Mouse (Mus musculus): Measurements from ENCODE around the gene Map2.

Map2 gene

DNA sequence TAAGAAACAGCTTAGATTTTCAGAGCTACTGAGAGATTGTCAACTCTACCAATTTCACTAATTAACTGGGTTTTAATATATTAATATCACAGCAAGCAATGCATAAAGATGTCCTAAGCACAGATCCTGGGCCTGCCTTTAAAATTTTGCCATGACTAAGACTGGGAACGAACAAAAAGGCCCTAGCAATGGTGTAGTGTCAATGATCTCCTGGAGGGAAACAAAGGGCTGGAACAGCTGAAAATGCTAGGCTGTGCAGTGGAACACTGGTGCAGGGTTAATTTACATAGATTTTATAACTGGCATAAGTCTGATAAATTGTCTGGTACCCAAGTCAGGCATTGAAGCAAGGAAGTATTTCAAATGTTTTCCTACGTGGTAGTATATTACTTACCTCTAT is 220.8 kb downstream of the Map2 start:
- DNase-seq, result no peak

DNA sequence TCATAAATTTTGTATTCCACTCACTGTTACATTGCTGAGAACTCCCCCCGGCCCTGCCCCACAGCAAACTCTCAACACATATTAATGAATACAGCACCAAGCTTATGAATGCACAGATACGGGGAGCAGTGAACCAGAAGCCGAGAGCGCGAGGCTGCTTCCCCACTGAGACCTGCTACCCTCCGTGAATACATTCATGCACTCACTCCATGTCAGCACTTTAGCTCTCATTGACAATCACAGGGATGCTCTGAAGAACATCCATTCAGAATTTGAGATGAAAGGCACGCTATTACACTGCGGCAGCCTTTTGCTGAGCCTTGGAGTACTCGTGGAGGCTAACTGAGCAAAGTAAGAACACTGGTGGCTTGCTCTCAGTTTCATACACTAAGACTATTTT is 226.8 kb downstream of the Map2 start:
- DNase-seq, result no peak

DNA sequence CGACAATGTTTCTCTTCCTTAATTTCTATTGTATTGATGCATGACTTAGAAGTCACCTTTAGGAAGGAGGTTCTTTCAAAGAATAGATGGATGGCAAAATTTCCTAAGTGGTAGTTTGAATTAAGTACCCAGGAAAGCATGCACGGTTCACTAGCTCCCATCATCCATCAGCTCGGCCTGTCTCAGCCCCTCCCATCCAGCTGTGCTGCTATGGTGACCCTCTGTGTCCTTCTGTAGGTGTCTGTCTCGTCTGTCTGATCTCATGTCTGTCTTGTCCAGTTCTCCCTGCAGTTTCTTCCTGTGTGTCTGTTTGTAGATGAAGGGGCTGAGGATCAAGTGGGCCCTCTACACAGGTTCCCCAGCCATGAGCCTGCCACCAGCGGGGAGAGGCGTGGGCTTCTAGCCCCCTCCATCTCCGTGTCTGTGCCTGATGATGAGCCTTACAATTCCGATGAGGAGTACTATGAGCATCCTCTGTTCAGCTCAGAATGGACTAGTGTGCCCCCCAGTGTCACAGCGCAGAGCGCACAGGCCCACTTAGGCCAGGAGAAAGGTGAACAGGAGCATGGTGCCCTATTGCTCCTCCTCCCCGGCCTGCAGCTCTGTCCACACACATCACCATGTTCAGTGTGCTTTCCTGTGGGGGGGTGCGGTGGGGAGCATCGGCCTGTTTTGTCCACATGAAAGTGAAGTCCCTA is 232.3 kb downstream of the Map2 start:
- no peak for DNase-seq

DNA sequence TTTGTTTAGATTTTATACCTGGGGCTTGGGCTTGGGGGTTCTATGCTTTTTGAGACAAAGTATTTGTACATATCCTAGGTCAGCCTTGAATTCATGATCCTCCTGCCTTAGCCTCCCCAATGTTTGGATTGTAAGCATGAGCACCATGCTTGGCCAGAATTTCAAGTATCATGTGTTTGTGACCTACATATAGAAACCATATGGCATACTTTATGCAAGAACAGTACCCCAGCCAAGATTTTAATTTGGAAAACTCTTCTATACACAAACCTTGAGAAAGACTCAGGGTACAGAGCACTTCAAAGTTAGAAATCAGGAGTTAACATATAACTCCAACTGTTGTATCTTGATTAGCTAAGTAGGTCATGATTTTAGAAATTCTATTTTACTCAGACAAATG is 243.3 kb downstream of the Map2 start:
- no peak for DNase-seq

DNA sequence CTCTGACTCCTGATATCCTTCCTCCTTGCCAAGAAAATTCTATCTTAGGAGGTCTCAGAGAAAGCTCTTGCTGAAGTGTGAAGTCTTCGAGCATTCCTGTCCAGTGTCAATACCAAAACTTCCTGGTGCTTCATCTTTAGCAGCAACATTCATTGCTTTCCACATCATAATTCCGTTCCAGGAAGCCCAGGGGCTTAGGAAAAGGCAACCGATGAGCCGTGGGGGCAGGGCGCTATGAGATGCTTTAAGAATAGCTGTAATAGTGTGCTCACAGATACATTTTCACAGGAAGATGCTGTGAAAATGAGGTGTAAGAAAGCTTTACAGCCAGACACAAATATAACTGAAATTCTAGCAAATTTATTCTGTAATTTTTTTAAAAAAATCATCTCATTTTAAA is 251.0 kb downstream of the Map2 start:
- no peak for DNase-seq

DNA sequence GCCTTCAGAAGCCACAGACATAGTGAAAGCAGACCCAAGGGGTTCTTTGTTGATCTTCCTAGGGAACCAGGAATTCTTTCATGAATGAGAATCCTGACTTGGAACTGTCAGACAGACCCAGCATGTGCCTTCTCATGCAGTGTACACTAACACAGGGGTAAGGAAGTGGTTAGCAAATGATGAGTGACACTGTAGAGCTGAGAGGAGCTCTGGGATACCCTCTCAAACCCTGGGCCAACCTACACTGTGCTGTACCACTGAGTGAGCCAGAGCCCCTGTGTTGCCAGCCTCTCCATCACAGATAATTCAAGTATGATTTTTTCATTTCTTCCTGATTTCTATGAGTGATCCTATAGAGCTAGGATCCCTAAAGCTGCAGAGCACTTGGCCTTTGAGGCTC is 255.9 kb downstream of the Map2 start:
- DNase-seq, result peak; percentile 51

DNA sequence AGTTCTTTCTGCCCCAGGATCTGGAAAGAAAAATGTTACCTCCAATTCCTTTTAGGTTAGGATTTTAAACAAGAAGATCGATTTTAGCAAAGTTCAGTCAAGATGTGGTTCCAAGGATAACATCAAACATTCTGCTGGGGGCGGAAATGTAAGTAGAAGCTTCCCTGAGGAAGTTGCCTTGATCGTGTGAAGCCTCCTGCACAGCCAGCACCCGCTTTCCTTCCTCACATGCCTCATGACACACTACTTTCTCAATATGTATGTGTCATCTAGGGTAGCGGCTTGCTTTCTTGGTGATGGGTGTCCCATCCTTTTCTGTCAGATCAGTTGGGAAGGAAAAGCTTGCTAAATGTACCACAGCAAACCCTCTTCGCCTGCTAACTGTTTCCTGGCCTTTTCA is 256.4 kb downstream of the Map2 start:
- DNase-seq, result no peak

DNA sequence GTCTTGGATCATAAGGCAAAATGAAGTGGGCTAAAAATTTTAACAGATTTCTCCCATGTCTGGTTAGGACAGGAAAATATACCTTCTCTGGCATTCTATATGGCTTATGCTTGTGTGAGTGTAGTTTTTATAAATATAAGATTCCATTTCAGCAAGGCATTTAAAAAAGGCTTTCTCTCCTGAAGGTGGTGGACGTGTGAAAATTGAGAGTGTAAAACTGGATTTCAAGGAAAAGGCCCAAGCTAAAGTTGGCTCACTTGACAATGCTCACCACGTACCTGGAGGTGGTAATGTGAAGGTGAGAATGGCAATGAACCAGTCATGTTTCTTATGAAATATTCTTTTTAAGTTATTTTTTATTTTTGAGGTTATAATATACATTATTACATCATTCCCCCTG is 263.0 kb downstream of the Map2 start:
- no peak for DNase-seq

DNA sequence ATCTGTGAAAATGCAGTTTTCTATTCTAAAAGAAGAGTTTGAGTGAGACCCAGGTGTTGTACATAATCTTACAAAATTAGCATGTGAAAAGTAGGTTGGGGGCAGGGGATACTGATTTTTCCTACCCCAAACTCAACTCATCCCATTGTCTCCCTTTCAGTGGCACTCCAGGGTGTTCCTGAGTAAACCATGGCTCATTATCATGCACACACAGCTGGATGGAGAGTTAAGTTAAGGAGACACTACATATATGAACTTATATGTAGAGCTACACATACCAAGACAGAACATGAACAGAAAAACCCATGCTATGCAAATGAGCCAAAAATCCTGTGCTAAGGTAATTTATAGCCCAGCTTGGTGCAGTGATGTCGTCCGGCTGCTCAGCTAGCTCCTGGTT is 267.8 kb downstream of the Map2 start:
- DNase-seq, result no peak

DNA sequence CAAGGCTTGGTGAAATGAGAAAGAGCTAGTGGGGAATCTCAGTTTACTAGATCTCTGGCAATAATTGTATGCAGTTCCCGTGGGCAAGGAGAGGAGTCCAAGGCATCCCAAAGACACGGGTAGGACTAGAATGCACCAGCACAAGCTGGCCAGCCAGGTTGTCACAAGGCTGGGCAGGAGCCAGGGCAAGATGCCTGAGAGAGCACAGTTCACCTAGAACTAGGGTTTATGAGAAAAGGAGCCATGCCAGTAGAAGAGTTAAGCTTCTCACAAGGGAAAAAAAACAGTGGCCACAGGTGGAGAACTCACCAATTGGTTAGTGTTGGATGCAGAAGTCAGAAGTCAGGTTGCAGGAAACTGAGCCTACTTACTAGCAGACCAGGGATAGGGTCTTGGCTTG is 274.4 kb downstream of the Map2 start:
- peak; percentile 59 for DNase-seq

DNA sequence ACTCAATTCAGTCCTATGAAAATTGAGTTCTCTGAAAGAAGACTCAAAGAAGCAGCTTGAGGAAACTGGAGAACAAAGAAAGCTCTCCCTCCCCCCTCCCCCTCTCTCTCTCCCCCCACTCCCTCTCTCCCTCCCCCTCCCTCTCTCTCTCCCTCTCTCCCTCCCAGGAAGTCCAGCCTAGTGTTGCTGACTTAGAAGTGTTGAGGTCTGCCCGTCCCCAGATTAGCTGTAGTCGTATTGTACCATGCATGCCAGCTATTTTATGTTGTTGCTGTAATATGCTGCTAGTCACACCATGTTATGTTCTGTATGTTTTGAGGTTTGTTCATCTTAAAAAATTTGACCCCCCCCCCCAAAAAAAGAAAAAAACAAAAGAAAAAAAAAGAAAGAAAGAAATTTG is 281.5 kb downstream of the Map2 start:
- DNase-seq, result no peak

DNA sequence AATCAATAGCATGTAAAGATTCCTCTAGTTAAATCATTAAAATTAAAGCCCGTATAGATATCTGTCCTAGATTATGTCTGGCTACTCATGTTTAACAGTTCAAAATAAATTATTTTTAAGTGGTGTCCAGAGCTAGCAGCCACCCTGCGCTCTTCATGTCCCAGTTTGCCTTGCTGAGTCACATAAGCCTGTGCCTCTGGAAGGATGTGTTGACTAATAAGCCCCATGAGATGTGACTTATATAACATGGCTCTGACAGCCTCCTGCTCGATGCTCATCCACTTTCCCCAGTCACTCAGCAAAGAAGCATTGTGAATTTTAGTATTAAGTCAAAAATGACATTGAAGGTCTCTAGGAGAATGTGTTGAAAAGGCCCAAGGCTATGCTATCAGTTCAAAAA is 282.7 kb downstream of the Map2 start:
- no peak for DNase-seq

DNA sequence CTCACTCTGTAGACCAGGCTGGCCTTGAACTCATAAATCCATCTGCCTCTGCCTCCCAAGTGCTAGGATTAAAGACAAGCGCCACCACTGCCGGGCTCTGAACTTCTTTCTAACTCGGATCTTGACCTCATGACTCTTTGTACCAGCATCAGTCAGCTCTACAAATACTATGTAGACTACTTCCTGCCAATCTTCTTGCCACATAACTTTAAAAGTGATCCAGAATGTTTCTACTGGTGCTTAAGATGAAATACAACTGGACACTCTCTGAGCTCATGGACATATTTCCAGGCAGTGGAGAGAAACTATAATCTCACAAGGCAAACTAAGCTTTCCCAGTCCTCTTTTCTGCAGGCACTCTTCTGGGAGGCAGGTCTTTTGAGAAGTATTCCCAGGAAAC is 284.3 kb downstream of the Map2 start:
- no peak for DNase-seq

DNA sequence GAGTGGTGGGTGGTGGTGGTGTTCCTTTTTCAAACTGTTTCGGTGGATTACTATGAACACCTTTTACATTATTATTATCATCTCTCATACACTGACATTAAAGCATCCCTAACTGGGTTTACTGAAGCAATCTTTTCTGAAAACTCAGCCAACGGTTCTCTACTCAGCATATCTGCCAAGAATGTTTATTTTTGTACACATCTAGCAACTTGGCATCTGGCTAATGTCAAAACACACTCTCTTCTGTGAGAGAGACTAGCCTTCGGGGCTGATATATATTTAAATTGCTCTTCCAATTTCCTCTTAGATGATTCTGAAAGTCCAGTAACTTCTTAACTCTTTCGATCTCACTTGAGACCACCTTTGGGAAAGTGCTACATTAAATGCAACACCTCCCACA is 285.8 kb downstream of the Map2 start:
- no peak for DNase-seq

DNA sequence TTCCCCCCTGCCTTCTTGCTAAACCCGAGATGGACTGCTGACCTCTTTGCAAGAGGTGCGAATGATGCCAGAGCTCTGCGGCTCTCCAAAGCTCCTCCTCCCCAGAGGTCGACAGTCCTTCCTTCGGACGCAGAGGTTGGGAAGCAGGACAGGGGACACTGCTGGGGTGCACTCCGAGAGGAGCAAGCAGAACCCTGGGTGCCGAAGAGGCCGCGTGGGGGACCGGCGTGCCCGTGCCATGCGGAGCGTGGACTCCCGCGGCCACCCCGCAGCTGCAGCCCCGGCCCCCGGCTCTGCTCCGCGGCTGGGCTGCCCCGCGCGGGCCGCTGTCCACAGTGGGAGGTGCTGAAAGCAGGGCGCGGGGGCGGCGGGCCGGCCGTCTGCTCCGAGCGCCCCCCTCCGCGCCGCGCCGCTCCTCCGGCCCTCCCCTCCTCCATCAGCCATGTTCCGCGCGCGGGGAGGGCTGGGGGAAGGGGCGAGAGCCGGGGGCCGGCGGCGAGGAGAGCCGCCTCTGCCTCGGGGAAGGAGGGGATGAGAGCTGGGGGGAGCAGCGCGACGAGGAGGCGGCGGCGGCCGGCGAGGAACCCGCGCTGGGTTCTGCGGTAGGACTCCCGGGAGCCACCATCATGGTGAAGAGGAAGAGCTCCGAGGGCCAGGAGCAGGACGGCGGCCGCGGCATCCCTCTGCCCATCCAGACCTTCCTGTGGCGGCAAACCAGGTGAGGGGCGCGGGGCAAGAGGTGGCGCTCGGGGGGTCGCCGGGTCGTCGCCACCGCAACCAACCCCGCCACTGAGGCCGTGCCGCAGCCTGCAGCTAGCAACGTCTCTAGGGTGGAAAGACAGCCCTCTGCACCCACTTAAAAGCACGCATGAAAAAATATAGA is 293.0 kb downstream of the Map2 start, which contains the start of gene Unc80:
Gene Unc80, plus strand, starts transcription at position 547 of the 883 bp plus-strand sequence.
- DNase-seq, result no peak

DNA sequence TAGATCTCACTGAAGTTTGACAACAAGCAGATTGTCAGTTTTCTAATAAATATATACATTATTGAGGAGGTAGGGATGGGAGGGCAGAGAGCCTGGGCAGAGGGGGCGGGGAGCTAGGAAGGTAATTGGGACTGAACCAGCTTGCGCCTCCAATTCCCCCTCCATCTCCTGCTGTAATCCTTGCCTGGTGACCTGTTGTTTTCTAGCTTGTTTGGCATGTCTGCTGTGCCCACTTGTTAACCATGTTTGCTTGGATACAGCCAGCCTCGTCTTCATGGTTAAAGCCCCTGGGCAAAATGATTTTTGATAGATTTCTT is 293.6 kb downstream of the Map2 start:
- DNase-seq, result no peak

DNA sequence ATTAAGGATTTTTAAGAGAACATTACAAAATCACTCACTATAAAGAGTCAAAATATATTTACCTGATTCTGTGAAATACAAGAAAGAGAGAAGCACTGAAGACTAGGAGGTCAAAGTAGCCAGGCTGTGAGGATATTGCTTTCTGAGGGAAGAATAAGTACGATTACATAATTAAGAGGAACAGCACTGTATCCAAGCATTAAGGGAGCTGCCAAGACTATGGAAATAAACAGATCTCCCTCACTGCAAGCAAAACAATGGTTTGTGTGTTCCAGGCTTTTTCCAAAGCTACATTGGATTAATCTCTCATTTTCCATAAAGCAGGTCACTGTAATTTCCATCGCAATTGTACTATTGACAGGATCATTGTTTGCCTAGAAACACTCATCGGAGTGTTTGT is 307.7 kb downstream of the Map2 start:
- no peak for DNase-seq
